Mouse (Mus musculus) liver, embryonic 14.5 days (tissue): ENCODE measurements around the gene Cdh13. TPM values are rescaled to one million over a fixed set of nuclear protein-coding genes. Genes with fewer than 3 reads are reported as not detected.

ENCODE experiments used
- ATAC-seq: fragments of 200-750 bp; cut with Nextera tagmentation; 2 replicates; pipeline ENCODE4 v1.8.0; 2017; ENCODE audit warnings: moderate number of reproducible peaks, mild to moderate bottlenecking, moderate library complexity; ENCODE audit not compliant: insufficient read depth
- DNase-seq, 3 experiments: peaks; one replicate each; pipeline ENCODE4 v3.0.0-alpha.2; 2012 to 2013; ENCODE audit warnings: low read depth in 3 of 3, low spot score in 3 of 3
- H3K27ac ChIP-seq: fragments of 300-500 bp; sonication (generic); 2 replicates; pipeline ENCODE4 v1.5.1; 2014; ENCODE audit warnings: moderate library complexity, mild to moderate bottlenecking, control low read depth, inconsistent platforms
- H3K27me3 ChIP-seq: fragments of 300-500 bp; sonication (generic); 2 replicates; pipeline ENCODE4 v1.6.1; 2014; ENCODE audit warnings: mild to moderate bottlenecking, low read length, moderate library complexity; ENCODE audit not compliant: control insufficient read depth, insufficient read depth
- H3K36me3 ChIP-seq: fragments of 300-500 bp; sonication (generic); replicated peaks from 2 replicates; pipeline ENCODE4 v1.6.1; 2014; ENCODE audit warnings: low read depth; ENCODE audit not compliant: control insufficient read depth, insufficient read depth
- H3K4me1 ChIP-seq, 2 experiments: fragments of 200-500 bp in 1 of 2; fragments of 300-500 bp in 1 of 2; sonication (generic) in 1 of 2; replicated peaks; 2 replicates each; pipeline ENCODE4 v1.6.1; 2012 to 2014; ENCODE audit warnings: antibody characterized with exemption in 1 of 2, inconsistent platforms in 1 of 2, low read length in 1 of 2; ENCODE audit not compliant: control insufficient read depth in 2 of 2, insufficient read depth in 2 of 2
- H3K4me2 ChIP-seq: fragments of 300-500 bp; sonication (generic); 2 replicates; pipeline ENCODE4 v1.6.1; 2014; ENCODE audit warnings: low read depth, mild to moderate bottlenecking, control low read depth, moderate library complexity
- H3K4me3 ChIP-seq, 2 experiments: fragments of 200-500 bp in 1 of 2; fragments of 300-500 bp in 1 of 2; sonication (generic) in 1 of 2; 2 replicates each; pipeline ENCODE4 v1.5.1; 2012 to 2014; ENCODE audit warnings: low read depth in 2 of 2, low read length in 2 of 2, mild to moderate bottlenecking in 2 of 2, control low read depth in 1 of 2, inconsistent platforms in 1 of 2, moderate library complexity in 1 of 2; ENCODE audit not compliant: insufficient read depth in 1 of 2
- H3K9ac ChIP-seq: fragments of 300-500 bp; sonication (generic); replicated peaks from 2 replicates; pipeline ENCODE4 v1.6.1; 2014; ENCODE audit warnings: mild to moderate bottlenecking, control low read depth, moderate library complexity
- H3K9me3 ChIP-seq: fragments of 300-500 bp; sonication (generic); 2 replicates; pipeline ENCODE4 v1.6.1; 2016; ENCODE audit warnings: low read length, mixed read lengths; ENCODE audit not compliant: control insufficient read depth
- CTCF ChIP-seq: IDR thresholded peaks from 2 replicates; pipeline ENCODE4 v1.5.1; 2016; ENCODE audit warnings: antibody characterized with exemption, low read depth, control low read depth
- EP300 ChIP-seq: IDR thresholded peaks from 2 replicates; pipeline ENCODE4 v1.6.1; 2016; ENCODE audit warnings: antibody characterized with exemption, low read depth
- WGBS: fragments of 180-500 bp; shearing (Covaris S2); extraction: QIAGEN DNeasy Blood & Tissue Kit; methylation state at CpG from one replicate; pipeline ENCODE4 v1.1.7; 2014; ENCODE audit not compliant: insufficient replicate concordance; 5-methylcytosine and 5-hydroxymethylcytosine counted together
- polyA plus RNA-seq, 2 experiments: library from polyadenylated mRNA; depleted of rRNA in 1 of 2; stranded (reverse) in 1 of 2; unstranded in 1 of 2; fragments of >200 nt; fragmentation: Nextera tagmentation in 1 of 2; extraction: Ambion mirVana in 1 of 2; gene quantifications; 2 replicates each; pipeline versions ENCODE4 v1.2.1 to v1.2.3; 2012 to 2014

The Cdh13 gene
- polyA plus RNA-seq, 2 experiments, result 0.15 to 0.43 TPM

GRCm38 (mm10) chr8:119000595-119000994 lies 717.1 kb downstream of the Cdh13 start:
- no peaks in the 10 kb centered on the region for H3K9me3 ChIP-seq
- ATAC-seq, result no peak
- no peak overlapping the region for H3K27ac ChIP-seq
- TF ChIP-seq EP300 (no peak), CTCF (no peak)
- no peak overlapping the region for H3K9ac ChIP-seq
- no peak for DNase-seq
- H3K36me3 ChIP-seq, result no peaks in the 10 kb centered on the region
- no peaks in the 10 kb centered on the region for H3K27me3 ChIP-seq
- no peaks in the 10 kb centered on the region for H3K4me1 ChIP-seq
- no peak overlapping the region for H3K4me2 ChIP-seq
- H3K4me3 ChIP-seq, result no peak overlapping the region
- 53% methylated on average over 1 of the region's 1 CpGs for WGBS

DNA sequence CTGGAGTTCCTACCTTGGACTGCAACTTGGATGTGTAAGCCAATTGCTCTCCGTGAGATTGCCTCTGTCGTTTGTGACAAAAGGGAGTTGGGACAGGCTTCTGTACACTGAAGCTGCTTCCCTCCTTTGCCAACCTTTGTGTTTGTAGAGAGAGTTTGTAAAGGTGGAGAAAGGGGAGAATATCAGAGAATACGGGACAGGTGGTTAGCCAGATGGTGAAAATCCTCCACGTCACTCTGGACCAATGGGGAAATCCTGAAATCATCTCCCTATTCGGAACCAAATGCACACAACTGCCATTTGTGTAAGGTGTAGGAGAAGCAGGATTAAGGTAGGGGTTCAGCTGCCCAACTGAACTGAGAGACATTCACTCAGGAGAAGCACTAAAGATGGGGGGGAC lies 721.3 kb downstream of the Cdh13 start:
- Histone ChIP-seq H3K4me1 (no peaks in the 10 kb centered on the region), H3K9me3 (no peaks in the 10 kb centered on the region), H3K27me3 (no peaks in the 10 kb centered on the region), H3K36me3 (no peaks in the 10 kb centered on the region), H3K4me3 (no peak overlapping the region), H3K4me2 (no peak overlapping the region), H3K9ac (no peak overlapping the region), H3K27ac (no peak overlapping the region)
- ATAC-seq (no peak), DNase-seq (no peak)
- 68% methylated on average over 5 of the region's 5 CpGs for WGBS
- TF ChIP-seq CTCF (no peak), EP300 (no peak)

DNA sequence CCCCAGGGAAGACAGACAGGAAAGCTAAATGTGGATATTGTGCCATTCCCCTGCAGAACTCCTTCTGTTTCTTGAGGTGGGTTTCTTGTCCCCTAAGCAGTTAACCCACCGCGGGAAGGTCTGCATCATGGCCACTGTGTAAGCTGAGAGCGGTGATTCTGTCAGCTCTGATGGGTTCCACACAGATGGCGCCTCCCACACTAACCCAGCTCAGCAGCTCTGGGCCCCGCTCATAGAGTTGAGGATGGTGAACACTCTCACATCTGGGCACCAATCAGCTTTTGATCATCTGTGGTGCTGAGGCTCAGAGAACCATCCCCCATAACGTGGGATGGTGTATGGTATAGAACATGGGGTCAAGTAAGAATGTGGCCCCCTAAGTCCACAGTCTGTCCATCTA lies 735.1 kb downstream of the Cdh13 start:
- Histone ChIP-seq H3K4me1 (no peaks in the 10 kb centered on the region), H3K36me3 (no peaks in the 10 kb centered on the region), H3K9me3 (no peaks in the 10 kb centered on the region), H3K27ac (no peak overlapping the region), H3K4me3 (no peak overlapping the region), H3K4me2 (no peak overlapping the region), H3K27me3 (no peaks in the 10 kb centered on the region), H3K9ac (no peak overlapping the region)
- DNase-seq (no peak), ATAC-seq (no peak)
- WGBS, result 59% methylated on average over 6 of the region's 6 CpGs
- TF ChIP-seq EP300 (no peak), CTCF (no peak)

- no peak for TF ChIP-seq CTCF
- TF ChIP-seq EP300, result no peak
- no peaks in the 10 kb centered on the region for H3K4me1 ChIP-seq
- DNase-seq (no peak), ATAC-seq (no peak)
- no peaks in the 10 kb centered on the region for H3K27me3 ChIP-seq
- H3K9ac ChIP-seq, result no peak overlapping the region
- WGBS, result 54% methylated on average over 11 of the region's 11 CpGs
- no peaks in the 10 kb centered on the region for H3K9me3 ChIP-seq
- H3K4me3 ChIP-seq, result no peak overlapping the region
- no peak overlapping the region for H3K27ac ChIP-seq
- no peak overlapping the region for H3K4me2 ChIP-seq
- no peaks in the 10 kb centered on the region for H3K36me3 ChIP-seq
Measured at GRCm38 (mm10) chr8:119020781-119021180, 737.2 kb downstream of the Cdh13 start.

DNA sequence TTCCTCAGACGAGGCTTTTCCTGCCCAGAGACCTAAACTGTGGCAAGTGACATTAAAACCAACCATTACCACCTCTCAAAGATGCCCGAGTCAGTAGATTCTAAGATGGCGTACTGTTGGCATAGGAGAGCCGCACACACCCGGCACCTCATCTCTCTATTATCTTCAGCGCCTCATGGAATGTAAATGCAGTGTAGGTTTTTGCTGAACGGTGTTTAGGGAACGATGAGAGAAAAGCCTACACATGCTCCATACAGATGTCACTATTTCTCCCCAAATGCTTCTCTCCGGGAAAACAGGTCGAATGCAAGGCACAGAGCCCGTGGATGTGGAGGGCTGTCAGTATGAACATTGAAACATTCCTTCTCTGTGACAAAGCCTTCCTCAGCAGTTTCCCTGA lies 737.9 kb downstream of the Cdh13 start:
- no peak for TF ChIP-seq EP300
- Histone ChIP-seq H3K4me2 (no peak overlapping the region), H3K9me3 (no peaks in the 10 kb centered on the region), H3K27ac (no peak overlapping the region), H3K4me3 (no peak overlapping the region), H3K4me1 (no peaks in the 10 kb centered on the region), H3K27me3 (no peaks in the 10 kb centered on the region), H3K9ac (no peak overlapping the region), H3K36me3 (no peaks in the 10 kb centered on the region)
- DNase-seq (no peak), ATAC-seq (no peak)
- 67% methylated on average over 11 of the region's 11 CpGs for WGBS
